Mouse (Mus musculus) G1E (cell line): Measurements from ENCODE around the gene Olfr395. TPM values are rescaled to one million over a fixed set of nuclear protein-coding genes. Genes with fewer than 3 reads are reported as not detected.
"Not testable (repeated sequence)": the region's sequence is repeated elsewhere in the genome, so short reads cannot be mapped to it uniquely, and the experiment has no call there.

ENCODE experiments used
- ATAC-seq: 2 replicates; pipeline ENCODE4 v1.8.0; 2016; ENCODE audit warnings: mild to moderate bottlenecking; ENCODE audit not compliant: insufficient number of reproducible peaks, poor library complexity, low FRiP score, severe bottlenecking; ENCODE audit errors: extremely low read depth
- DNase-seq: peaks from one replicate; pipeline ENCODE4 v3.0.0; 2012; ENCODE audit warnings: low spot score
- H3K27me3 ChIP-seq: 2 replicates; pipeline ENCODE4 v1.6.1; 2012; ENCODE audit warnings: mild to moderate bottlenecking, low read length, inconsistent platforms; ENCODE audit not compliant: insufficient read depth
- H3K36me3 ChIP-seq: replicated peaks from 2 replicates; pipeline ENCODE3; 2012; ENCODE audit warnings: mild to moderate bottlenecking, inconsistent platforms
- H3K4me1 ChIP-seq: 2 replicates; pipeline ENCODE4 v1.6.1; 2012; ENCODE audit warnings: low read depth, low read length, inconsistent platforms, mixed read lengths; ENCODE audit not compliant: insufficient read depth
- H3K4me3 ChIP-seq: 2 replicates; pipeline ENCODE4 v1.5.1; 2012; ENCODE audit warnings: low read depth, mild to moderate bottlenecking, inconsistent platforms, low read length, moderate library complexity, mixed read lengths
- H3K9me3 ChIP-seq: replicated peaks from 2 replicates; pipeline ENCODE4 v1.6.1; 2012; ENCODE audit warnings: inconsistent platforms
- CTCF ChIP-seq: IDR thresholded peaks from 2 replicates; pipeline ENCODE4 v1.5.1; 2012; ENCODE audit warnings: low read depth, low read length, inconsistent platforms, mixed read lengths
- GATA1 ChIP-seq: IDR thresholded peaks from 2 replicates; pipeline ENCODE4 v1.6.1; 2012; ENCODE audit warnings: borderline replicate concordance, low read length, inconsistent platforms, mixed read lengths
- GATA2 ChIP-seq: IDR thresholded peaks from 2 replicates; pipeline ENCODE4 v1.6.1; 2012; ENCODE audit warnings: low read depth, low read length, inconsistent platforms, borderline replicate concordance
- POLR2AphosphoS5 ChIP-seq: IDR thresholded peaks from 2 replicates; pipeline ENCODE4 v1.6.1; 2012; ENCODE audit warnings: low read depth, low read length, inconsistent platforms; ENCODE audit not compliant: insufficient replicate concordance
- TAL1 ChIP-seq: conservative IDR thresholded peaks from 2 replicates; pipeline ENCODE4 v1.6.1; 2012; ENCODE audit warnings: low read depth, low read length, inconsistent platforms, mixed read lengths
- polyA plus RNA-seq: library from polyadenylated mRNA; stranded (reverse); fragments of >175 nt; gene quantifications from 2 replicates; pipeline ENCODE4 v1.2.3, GENCODE M21; 2012
- total RNA-seq, 2 experiments: library from RNA; stranded (forward) in 1 of 2; stranded (reverse) in 1 of 2; fragments of 200-1000 nt in 1 of 2; fragments of >200 nt in 1 of 2; fragmentation: Nextera tagmentation in 1 of 2; gene quantifications; 2 replicates each; pipeline ENCODE4 v1.2.3; 2014 to 2017

Gene Olfr395
- not detected in 2 replicates for total RNA-seq (2014; fragmentation: Nextera tagmentation)
- total RNA-seq (2017), result under 0.01 and 0.27 TPM in 2 replicates
- not detected in 2 replicates for polyA plus RNA-seq

- not testable (repeated sequence) for H3K36me3 ChIP-seq, H3K4me3 ChIP-seq, H3K4me1 ChIP-seq, ATAC-seq, H3K27me3 ChIP-seq, H3K9me3 ChIP-seq, DNase-seq
Measured at GRCm38 (mm10) chr11:73909199-73909598, at the start of gene Olfr395. Gene Olfr395 (minus strand): TSS chr11:73909299.

- H3K36me3 ChIP-seq, result no peaks in the 10 kb centered on the region
- ATAC-seq, result no peak
- no peak within 1 kb of the TSS for H3K4me3 ChIP-seq
- TF ChIP-seq TAL1 (no peak), CTCF (no peak), GATA2 (no peak), POLR2AphosphoS5 (no peak), GATA1 (no peak)
- no peak for DNase-seq
- no peaks in the 10 kb centered on the region for H3K9me3 ChIP-seq
- H3K4me1 ChIP-seq, result no peaks in the 10 kb centered on the region
- H3K27me3 ChIP-seq, result no peaks in the 10 kb centered on the region
Measured at GRCm38 (mm10) chr11:73936377-73936776, 27.3 kb upstream of the Olfr395 start, which contains the start of gene Olfr23. Gene Olfr23 (plus strand): TSS chr11:73936677.

DNA sequence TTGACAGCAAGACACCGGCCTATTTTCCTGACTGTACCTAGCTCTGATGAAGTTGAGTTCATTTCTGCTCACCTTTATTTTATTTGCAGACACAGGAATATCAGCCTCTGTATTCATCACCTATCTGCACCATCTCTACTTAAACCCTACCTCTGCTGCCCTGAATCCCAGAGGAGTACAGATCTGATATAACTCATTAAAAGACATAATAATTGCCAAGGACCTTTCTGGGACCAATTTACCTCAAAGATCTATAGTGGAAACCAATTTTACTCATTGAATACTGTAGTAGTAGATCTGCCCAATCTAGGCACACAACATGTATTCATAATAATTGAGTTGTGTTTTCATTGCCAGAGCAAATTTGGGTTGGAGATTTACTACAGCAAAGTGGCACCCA, 18.4 kb downstream of the Olfr395 start, which contains the start of gene Olfr394:
TSS of gene Olfr394 (minus strand) at position 101 of the 400 bp plus-strand sequence.
- ATAC-seq (no peak), DNase-seq (no peak)
- no peak within 1 kb of the TSS for H3K4me3 ChIP-seq
- H3K27me3 ChIP-seq, result no peaks in the 10 kb centered on the region
- TF ChIP-seq TAL1 (no peak), GATA2 (no peak), POLR2AphosphoS5 (no peak), CTCF (no peak), GATA1 (no peak)
- H3K9me3 ChIP-seq, result no peaks in the 10 kb centered on the region
- H3K36me3 ChIP-seq, result no peaks in the 10 kb centered on the region
- no peaks in the 10 kb centered on the region for H3K4me1 ChIP-seq

Other genes with a start within 250 kb of the Olfr395 start
- gene Zfp735, start 220.5 kb downstream of the Olfr395 start, total RNA-seq (2014; fragmentation: Nextera tagmentation), result not detected in 2 replicates
- 0.06 and 0.22 TPM in 2 replicates for gene Zfp735, start 220.5 kb downstream of the Olfr395 start, total RNA-seq (2017)
- not detected in 2 replicates for gene Zfp735, start 220.5 kb downstream of the Olfr395 start, polyA plus RNA-seq
- gene Olfr389, start 128.6 kb downstream of the Olfr395 start, total RNA-seq (2014; fragmentation: Nextera tagmentation), result not detected in 2 replicates
- gene Olfr389, start 128.6 kb downstream of the Olfr395 start, total RNA-seq (2017), result 0.05 and 0.12 TPM in 2 replicates
- not detected in 2 replicates for gene Olfr389, start 128.6 kb downstream of the Olfr395 start, polyA plus RNA-seq
- gene Olfr390, start 126.3 kb downstream of the Olfr395 start, total RNA-seq (2014; fragmentation: Nextera tagmentation), result not detected in 2 replicates
- 0.11 and 0.12 TPM in 2 replicates for gene Olfr390, start 126.3 kb downstream of the Olfr395 start, total RNA-seq (2017)
- not detected in 2 replicates for gene Olfr390, start 126.3 kb downstream of the Olfr395 start, polyA plus RNA-seq
- gene Olfr391-ps, start 106.2 kb downstream of the Olfr395 start, total RNA-seq (2014; fragmentation: Nextera tagmentation), result not detected in 2 replicates
- gene Olfr391-ps, start 106.2 kb downstream of the Olfr395 start, total RNA-seq (2017), result 0.11 TPM in 1 of 2 replicates, not detected in the other
- gene Olfr391-ps, start 106.2 kb downstream of the Olfr395 start, polyA plus RNA-seq, result not detected in 2 replicates
- gene Olfr392, start 92.2 kb downstream of the Olfr395 start, total RNA-seq (2014; fragmentation: Nextera tagmentation), result not detected in 2 replicates
- 0.06 and 0.11 TPM in 2 replicates for gene Olfr392, start 92.2 kb downstream of the Olfr395 start, total RNA-seq (2017)
- not detected in 2 replicates for gene Olfr392, start 92.2 kb downstream of the Olfr395 start, polyA plus RNA-seq
- not detected in 2 replicates for gene Olfr393, start 57.8 kb downstream of the Olfr395 start, total RNA-seq (2014; fragmentation: Nextera tagmentation)
- 0.22 TPM in 1 of 2 replicates, not detected in the other for gene Olfr393, start 57.8 kb downstream of the Olfr395 start, total RNA-seq (2017)
- not detected in 2 replicates for gene Olfr393, start 57.8 kb downstream of the Olfr395 start, polyA plus RNA-seq
- not detected in 2 replicates for gene Olfr394, start 18.5 kb downstream of the Olfr395 start, total RNA-seq (2014; fragmentation: Nextera tagmentation)
- under 0.01 and 0.05 TPM in 2 replicates for gene Olfr394, start 18.5 kb downstream of the Olfr395 start, total RNA-seq (2017)
- not detected in 2 replicates for gene Olfr394, start 18.5 kb downstream of the Olfr395 start, polyA plus RNA-seq
- not detected in 2 replicates for gene Olfr23, start 27.4 kb upstream of the Olfr395 start, total RNA-seq (2014; fragmentation: Nextera tagmentation)
- gene Olfr23, start 27.4 kb upstream of the Olfr395 start, total RNA-seq (2017), result 0.35 TPM in 1 of 2 replicates, not detected in the other
- gene Olfr23, start 27.4 kb upstream of the Olfr395 start, polyA plus RNA-seq, result not detected in 2 replicates
- not detected in 2 replicates for gene Olfr397, start 51.5 kb upstream of the Olfr395 start, total RNA-seq (2014; fragmentation: Nextera tagmentation)
- 0.05 and 0.12 TPM in 2 replicates for gene Olfr397, start 51.5 kb upstream of the Olfr395 start, total RNA-seq (2017)
- not detected in 2 replicates for gene Olfr397, start 51.5 kb upstream of the Olfr395 start, polyA plus RNA-seq
- gene Olfr398, start 81.1 kb upstream of the Olfr395 start, total RNA-seq (2014; fragmentation: Nextera tagmentation), result not detected in 2 replicates
- gene Olfr398, start 81.1 kb upstream of the Olfr395 start, total RNA-seq (2017), result under 0.01 and 0.22 TPM in 2 replicates
- gene Olfr398, start 81.1 kb upstream of the Olfr395 start, polyA plus RNA-seq, result not detected in 2 replicates
- not detected in 2 replicates for gene Olfr139, start 147.3 kb upstream of the Olfr395 start, total RNA-seq (2014; fragmentation: Nextera tagmentation)
- 0.16 and 0.23 TPM in 2 replicates for gene Olfr139, start 147.3 kb upstream of the Olfr395 start, total RNA-seq (2017)
- gene Olfr139, start 147.3 kb upstream of the Olfr395 start, polyA plus RNA-seq, result not detected in 2 replicates
- gene Olfr399, start 147.3 kb upstream of the Olfr395 start, total RNA-seq (2014; fragmentation: Nextera tagmentation), result not detected in 2 replicates
- 0.05 TPM in 1 of 2 replicates, not detected in the other for gene Olfr399, start 147.3 kb upstream of the Olfr395 start, total RNA-seq (2017)
- gene Olfr399, start 147.3 kb upstream of the Olfr395 start, polyA plus RNA-seq, result not detected in 2 replicates
- gene Zfp616, start 160.7 kb upstream of the Olfr395 start, total RNA-seq (2014; fragmentation: Nextera tagmentation), result not detected in 2 replicates
- 0.05 and 0.12 TPM in 2 replicates for gene Zfp616, start 160.7 kb upstream of the Olfr395 start, total RNA-seq (2017)
- gene Zfp616, start 160.7 kb upstream of the Olfr395 start, polyA plus RNA-seq, result not detected in 2 replicates
- not detected in 2 replicates for gene Olfr401, start 204.4 kb upstream of the Olfr395 start, total RNA-seq (2014; fragmentation: Nextera tagmentation)
- gene Olfr401, start 204.4 kb upstream of the Olfr395 start, total RNA-seq (2017), result 0.06 TPM in 1 of 2 replicates, not detected in the other
- gene Olfr401, start 204.4 kb upstream of the Olfr395 start, polyA plus RNA-seq, result not detected in 2 replicates
- not detected in 2 replicates for gene Olfr402, start 244.2 kb upstream of the Olfr395 start, total RNA-seq (2014; fragmentation: Nextera tagmentation)
- 0.11 TPM in 1 of 2 replicates, not detected in the other for gene Olfr402, start 244.2 kb upstream of the Olfr395 start, total RNA-seq (2017)
- not detected in 2 replicates for gene Olfr402, start 244.2 kb upstream of the Olfr395 start, polyA plus RNA-seq